Mouse (Mus musculus) Muller cell, postnatal 12 days (primary cell): Measurements from ENCODE around the gene Ergic2.
A peak's percentile ranks its signal among the peaks of the same experiment; 100 is the strongest.

Experiments used
- DNase-seq: peaks from one replicate; pipeline ENCODE4 v3.0.0-alpha.2; 2015; ENCODE audit errors: inconsistent ontology term

Gene Ergic2

GRCm38 (mm10) chr6:148211897-148212680, at the start of gene Ergic2:
Gene Ergic2, minus strand, starts transcription at chr6:148212374.
- DNase-seq = peak; percentile 98

- DNase-seq = no peak
These were observed 48.5 kb upstream of the Ergic2 start for GRCm38 (mm10) chr6:148260729-148261101.

- DNase-seq = peak; percentile 25
These were observed 48.0 kb upstream of the Ergic2 start for GRCm38 (mm10) chr6:148259979-148260728.

GRCm38 (mm10) chr6:148259074-148259473, 46.9 kb upstream of the Ergic2 start:
- no peak for DNase-seq

- no peak for DNase-seq
These were observed 45.6 kb upstream of the Ergic2 start for GRCm38 (mm10) chr6:148257805-148258204.

- DNase-seq = no peak
These were observed 43.9 kb upstream of the Ergic2 start for GRCm38 (mm10) chr6:148256109-148256508.

- no peak for DNase-seq
These were observed 43.4 kb upstream of the Ergic2 start for GRCm38 (mm10) chr6:148255395-148256053.

- DNase-seq = no peak
These were observed 37.0 kb upstream of the Ergic2 start for GRCm38 (mm10) chr6:148249221-148249620.

- peak; percentile 11 for DNase-seq
These were observed 36.5 kb upstream of the Ergic2 start for GRCm38 (mm10) chr6:148248625-148249024.

GRCm38 (mm10) chr6:148246544-148246943, 34.4 kb upstream of the Ergic2 start:
- DNase-seq = no peak

GRCm38 (mm10) chr6:148244836-148245235, 32.7 kb upstream of the Ergic2 start:
- no peak for DNase-seq

- DNase-seq = no peak
These were observed 30.1 kb upstream of the Ergic2 start for GRCm38 (mm10) chr6:148242304-148242703.

- DNase-seq = no peak
These were observed 29.5 kb upstream of the Ergic2 start for GRCm38 (mm10) chr6:148241685-148242084.

- no peak for DNase-seq
These were observed 27.1 kb upstream of the Ergic2 start for GRCm38 (mm10) chr6:148239311-148239710.

GRCm38 (mm10) chr6:148237453-148237852, 25.3 kb upstream of the Ergic2 start:
- DNase-seq = no peak

- no peak for DNase-seq
These were observed 22.1 kb upstream of the Ergic2 start for GRCm38 (mm10) chr6:148234105-148234828.

GRCm38 (mm10) chr6:148227542-148227941, 15.4 kb upstream of the Ergic2 start:
- no peak for DNase-seq

GRCm38 (mm10) chr6:148222686-148223085, 10.5 kb upstream of the Ergic2 start:
- DNase-seq = no peak

GRCm38 (mm10) chr6:148218235-148219076, 6.3 kb upstream of the Ergic2 start:
- DNase-seq = no peak

- DNase-seq = no peak
These were observed 4.6 kb upstream of the Ergic2 start for GRCm38 (mm10) chr6:148216752-148217151.

- DNase-seq = peak; percentile 50
These were observed 2.6 kb upstream of the Ergic2 start for GRCm38 (mm10) chr6:148214765-148215164.
